Mouse (Mus musculus) midbrain, embryonic 11.5 days (tissue): ENCODE results near the gene Terb1. TPM values are rescaled to one million over a fixed set of nuclear protein-coding genes. Genes with fewer than 3 reads are reported as not detected.

Experiments
- ATAC-seq: fragments of 200-750 bp; cut with Nextera tagmentation; 2 replicates; pipeline ENCODE4 v1.8.0; 2017; ENCODE audit warnings: moderate TSS enrichment, moderate library complexity; ENCODE audit not compliant: low FRiP score
- DNase-seq: peaks from one replicate; pipeline ENCODE4 v3.0.0; 2015; ENCODE audit warnings: low spot score; ENCODE audit errors: missing footprints
- H3K27ac ChIP-seq: fragments of 300-500 bp; sonication (generic); 2 replicates; pipeline ENCODE4 v1.5.1; 2014; ENCODE audit warnings: low read depth, low read length
- H3K27me3 ChIP-seq: fragments of 300-500 bp; sonication (generic); 2 replicates; pipeline ENCODE4 v1.6.1; 2014; ENCODE audit warnings: mild to moderate bottlenecking, low read length, moderate library complexity, mixed read lengths; ENCODE audit not compliant: control insufficient read depth, insufficient read depth
- H3K36me3 ChIP-seq: fragments of 300-500 bp; sonication (generic); 2 replicates; pipeline ENCODE4 v1.6.1; 2014; ENCODE audit warnings: mild to moderate bottlenecking, low read length, moderate library complexity, mixed read lengths; ENCODE audit not compliant: control insufficient read depth, insufficient read depth
- H3K4me1 ChIP-seq: fragments of 300-500 bp; sonication (generic); 2 replicates; pipeline ENCODE4 v1.6.1; 2014; ENCODE audit warnings: low read length; ENCODE audit not compliant: control insufficient read depth, insufficient read depth
- H3K4me2 ChIP-seq: fragments of 300-500 bp; sonication (generic); 2 replicates; pipeline ENCODE4 v1.6.1; 2014; ENCODE audit warnings: mild to moderate bottlenecking, moderate library complexity
- H3K4me3 ChIP-seq: fragments of 300-500 bp; sonication (generic); 2 replicates; pipeline ENCODE4 v1.5.1; 2014; ENCODE audit warnings: low read depth, low read length
- H3K9ac ChIP-seq: fragments of 300-500 bp; sonication (generic); 2 replicates; pipeline ENCODE4 v1.6.1; 2014; ENCODE audit warnings: low read length
- H3K9me3 ChIP-seq: fragments of 300-500 bp; sonication (generic); 2 replicates; pipeline ENCODE4 v1.6.1; 2016; ENCODE audit warnings: low read length; ENCODE audit not compliant: control insufficient read depth
- WGBS: fragments of 180-500 bp; shearing (Covaris S2); extraction: QIAGEN DNeasy Blood & Tissue Kit; methylation state at CpG from one replicate; pipeline ENCODE4 v1.1.7; 2014; 5-methylcytosine and 5-hydroxymethylcytosine counted together
- polyA plus RNA-seq: library from polyadenylated mRNA; unstranded; fragments of >200 nt; fragmentation: Nextera tagmentation; extraction: Ambion mirVana; gene quantifications from 2 replicates; pipeline ENCODE4 v1.2.1, GENCODE M21; 2014

Terb1 gene
- polyA plus RNA-seq, 1 experiment from 2014 or later = 0.18 TPM

GRCm38 (mm10) chr8:104411972-104412371 lies 97.7 kb downstream of the Terb1 start:
- no peaks in the 10 kb centered on the region for H3K9me3 ChIP-seq
- no peaks in the 10 kb centered on the region for H3K27me3 ChIP-seq
- no peak overlapping the region for H3K4me2 ChIP-seq
- H3K4me3 ChIP-seq = no peak overlapping the region
- DNase-seq (no peak), ATAC-seq (no peak)
- H3K4me1 ChIP-seq = no peaks in the 10 kb centered on the region
- H3K27ac ChIP-seq = no peak overlapping the region
- WGBS = 88% methylated on average over 3 of the region's 3 CpGs
- H3K9ac ChIP-seq = no peak overlapping the region
- H3K36me3 ChIP-seq = no peaks in the 10 kb centered on the region

GRCm38 (mm10) chr8:104411468-104411867 lies 98.2 kb downstream of the Terb1 start:
- ATAC-seq = no peak

GRCm38 (mm10) chr8:104410628-104411273 lies 99.0 kb downstream of the Terb1 start:
- Histone ChIP-seq H3K27me3 (no peaks in the 10 kb centered on the region), H3K9ac (no peak overlapping the region), H3K4me3 (no peak overlapping the region), H3K36me3 (no peaks in the 10 kb centered on the region), H3K27ac (no peak overlapping the region), H3K4me2 (no peak overlapping the region), H3K9me3 (no peaks in the 10 kb centered on the region), H3K4me1 (no peaks in the 10 kb centered on the region)
- 45% methylated on average over 7 of the region's 7 CpGs for WGBS
- no peak for DNase-seq
- ATAC-seq = no peak

More at GRCm38 (mm10) chr8:104411468-104411867, 98.2 kb downstream of the Terb1 start:
- DNase-seq = no peak
- H3K27ac ChIP-seq = no peak overlapping the region
- no peak overlapping the region for H3K4me2 ChIP-seq
- no peaks in the 10 kb centered on the region for H3K27me3 ChIP-seq
- no peaks in the 10 kb centered on the region for H3K9me3 ChIP-seq
- H3K36me3 ChIP-seq = no peaks in the 10 kb centered on the region
- WGBS = 89% methylated on average over 3 of the region's 3 CpGs
- no peak overlapping the region for H3K9ac ChIP-seq
- H3K4me3 ChIP-seq = no peak overlapping the region
- no peaks in the 10 kb centered on the region for H3K4me1 ChIP-seq

- WGBS = 87% methylated on average over 7 of the region's 7 CpGs
Measured at GRCm38 (mm10) chr8:104408328-104409110, 101.2 kb downstream of the Terb1 start.

GRCm38 (mm10) chr8:104406340-104407128 lies 103.2 kb downstream of the Terb1 start:
- Histone ChIP-seq H3K4me2 (no peak overlapping the region), H3K4me1 (no peaks in the 10 kb centered on the region), H3K9ac (no peak overlapping the region), H3K4me3 (no peak overlapping the region), H3K27ac (no peak overlapping the region), H3K27me3 (no peaks in the 10 kb centered on the region), H3K9me3 (no peaks in the 10 kb centered on the region), H3K36me3 (no peaks in the 10 kb centered on the region)
- WGBS = 78% methylated on average over 6 of the region's 6 CpGs
- ATAC-seq (no peak), DNase-seq (no peak)

More at GRCm38 (mm10) chr8:104408328-104409110, 101.2 kb downstream of the Terb1 start:
- ATAC-seq (no peak), DNase-seq (no peak)
- no peak overlapping the region for H3K27ac ChIP-seq
- no peaks in the 10 kb centered on the region for H3K9me3 ChIP-seq
- H3K36me3 ChIP-seq = no peaks in the 10 kb centered on the region
- no peak overlapping the region for H3K9ac ChIP-seq
- no peak overlapping the region for H3K4me2 ChIP-seq
- H3K4me1 ChIP-seq = no peaks in the 10 kb centered on the region
- no peak overlapping the region for H3K4me3 ChIP-seq
- H3K27me3 ChIP-seq = no peaks in the 10 kb centered on the region

- no peaks in the 10 kb centered on the region for H3K36me3 ChIP-seq
- H3K4me2 ChIP-seq = no peak overlapping the region
- 78% methylated on average over 15 of the region's 15 CpGs for WGBS
Measured at GRCm38 (mm10) chr8:104405430-104406187, 104.1 kb downstream of the Terb1 start.

GRCm38 (mm10) chr8:104403596-104403995 lies 106.1 kb downstream of the Terb1 start:
- Histone ChIP-seq H3K9ac (no peak overlapping the region), H3K36me3 (no peaks in the 10 kb centered on the region), H3K4me1 (no peaks in the 10 kb centered on the region), H3K4me3 (no peak overlapping the region), H3K9me3 (no peaks in the 10 kb centered on the region), H3K4me2 (no peak overlapping the region), H3K27me3 (no peaks in the 10 kb centered on the region), H3K27ac (no peak overlapping the region)
- WGBS = 77% methylated on average over 3 of the region's 3 CpGs
- ATAC-seq = no peak
- no peak for DNase-seq

More at GRCm38 (mm10) chr8:104405430-104406187, 104.1 kb downstream of the Terb1 start:
- no peak overlapping the region for H3K27ac ChIP-seq
- no peaks in the 10 kb centered on the region for H3K9me3 ChIP-seq
- H3K4me3 ChIP-seq = no peak overlapping the region
- H3K4me1 ChIP-seq = no peaks in the 10 kb centered on the region
- H3K9ac ChIP-seq = no peak overlapping the region
- ATAC-seq (no peak), DNase-seq (no peak)
- no peaks in the 10 kb centered on the region for H3K27me3 ChIP-seq
